ENCODE assay signal across 21 mouse cellular contexts in genomic region chr17:50037416-50037815, GRCm38 (mm10).
DNase-seq lines count a peak whose midpoint lies in the region; ATAC-seq and TF ChIP-seq lines count a peak whose summit lies in the region.
"Had no signal": no experiment of that assay in that cellular context is flagged by ENCODE, and none has a peak within 500 bp of the region (broad histone marks: within the 10 kb centered on the region; RNA-seq: fewer than 3 reads in every experiment).

No protein-coding gene starts in this region.

- H3K9me3 ChIP-seq in forebrain, embryonic 14.5 days (replicated peaks; ENCODE audit: control insufficient read depth, low read length): no peaks in the 10 kb centered on the region
- H3K9me3 ChIP-seq: heart, embryonic 12.5 days; limb, embryonic 10.5 days; liver, embryonic 12.5 days; lung, embryonic 15.5 days had no signal

- peaks cover 13% of the 10 kb centered on the region for H3K4me1 ChIP-seq in forebrain, embryonic 14.5 days (ENCODE audit: control insufficient read depth, insufficient read depth, low read length)
- H3K4me1 ChIP-seq: limb, embryonic 10.5 days; lung, embryonic 15.5 days had no signal

- no peaks in the 10 kb centered on the region for H3K27me3 ChIP-seq in forebrain, embryonic 14.5 days (replicated peaks; ENCODE audit: control insufficient read depth, insufficient read depth, low read length)
- H3K27me3 ChIP-seq: CH12.LX; heart, embryonic 12.5 days; liver, embryonic 12.5 days; lung, embryonic 15.5 days had no signal

- no peak overlapping the region for H3K4me3 ChIP-seq in layer of hippocampus, adult 2 months
- H3K4me3 ChIP-seq in forebrain, embryonic 14.5 days (ENCODE audit: low read depth, low read length): no peak overlapping the region
- H3K4me3 ChIP-seq: erythroblast, embryonic 14.5 days; heart, embryonic 12.5 days; limb, embryonic 10.5 days; liver, embryonic 12.5 days; lung, embryonic 15.5 days had no signal

- 0 out of 2 replicates have a peak overlapping the region, but pooled peaks have one; percentile 13 for H3K9ac ChIP-seq in forebrain, embryonic 14.5 days (ENCODE audit: low read length)
- H3K9ac ChIP-seq: heart, embryonic 12.5 days; liver, embryonic 12.5 days; lung, embryonic 15.5 days had no signal

- H3K27ac ChIP-seq in layer of hippocampus, adult 2 months: peak overlapping the region; percentile 77
- H3K27ac ChIP-seq in forebrain, embryonic 14.5 days (ENCODE audit: low read depth, low read length): peak overlapping the region; percentile 72
- H3K27ac ChIP-seq: limb, embryonic 10.5 days; liver, embryonic 12.5 days; lung, embryonic 15.5 days; macrophage had no signal

- H3K36me3 ChIP-seq in forebrain, embryonic 14.5 days (ENCODE audit: control insufficient read depth, insufficient read depth, low read length): no peaks in the 10 kb centered on the region
- H3K36me3 ChIP-seq: limb, embryonic 10.5 days; liver, embryonic 12.5 days; lung, embryonic 15.5 days had no signal

- 74% methylated on average over 4 of the region's 4 CpGs for WGBS in forebrain, embryonic 14.5 days

- no peak for TF ChIP-seq CTCF in layer of hippocampus, adult 2 months (conservative IDR thresholded peaks at IDR 0.05)

- ATAC-seq in forebrain, embryonic 14.5 days: peak; percentile 13; the same call in 1 of the 2 replicates
- ATAC-seq: inflammation-experienced regulatory T-cells, adult 6 months; liver, embryonic 12.5 days had no signal

- intact Hi-C loops in left cerebral cortex, postnatal 4 days (cut with DNase I): no loop called here

- H3K4me2 ChIP-seq in forebrain, embryonic 14.5 days (ENCODE audit: low read length): no peak overlapping the region
- H3K4me2 ChIP-seq: heart, embryonic 12.5 days; liver, embryonic 12.5 days; lung, embryonic 15.5 days had no signal

- peak; percentile 30 for DNase-seq in adrenal gland, postnatal 10 days
- no peak for DNase-seq in adrenal gland, adult 8-10 months
- DNase-seq in layer of hippocampus, adult 2 months (ENCODE audit: low spot score in 2 of 2): no peak
- DNase-seq in layer of hippocampus, adult 11-12 months (ENCODE audit: low spot score): no peak
- DNase-seq in adrenal gland, postnatal 14 days: peak; percentile 34
- DNase-seq in forebrain, embryonic 14.5 days (ENCODE audit: low spot score): peak; percentile 16
- DNase-seq in left cerebral cortex, postnatal 4 days: no peak
- DNase-seq in thymus, postnatal 25 days: no peak
- DNase-seq: cerebellum, adult 18-20 months; heart, postnatal 4 days; kidney, adult 9 months; kidney, postnatal 4 days; right cerebral cortex, postnatal 25 days had no signal

Comparison
In these comparisons a context has a peak if more than half of its experiments do, and no peak if none do; other contexts are left out.
1. DNase-seq: peak in adrenal gland, postnatal 10 days (single experiment), adrenal gland, postnatal 14 days (single experiment) and forebrain, embryonic 14.5 days (single experiment); none in adrenal gland, adult 8-10 months (single experiment), layer of hippocampus, adult 2 months (0 of 2), layer of hippocampus, adult 11-12 months (single experiment), left cerebral cortex, postnatal 4 days (single experiment) and thymus, postnatal 25 days (single experiment).